Mouse (Mus musculus) heart, adult 11 months (tissue): ENCODE results near the gene Agpat4.
A peak's percentile ranks its signal among the peaks of the same experiment; 100 is the strongest.
"Not testable (repeated sequence)": the region's sequence is repeated elsewhere in the genome, so short reads cannot be mapped to it uniquely, and the experiment has no call there.

Experiments
- DNase-seq: peaks from one replicate; pipeline ENCODE4 v3.0.0; 2022

Gene Agpat4

DNA sequence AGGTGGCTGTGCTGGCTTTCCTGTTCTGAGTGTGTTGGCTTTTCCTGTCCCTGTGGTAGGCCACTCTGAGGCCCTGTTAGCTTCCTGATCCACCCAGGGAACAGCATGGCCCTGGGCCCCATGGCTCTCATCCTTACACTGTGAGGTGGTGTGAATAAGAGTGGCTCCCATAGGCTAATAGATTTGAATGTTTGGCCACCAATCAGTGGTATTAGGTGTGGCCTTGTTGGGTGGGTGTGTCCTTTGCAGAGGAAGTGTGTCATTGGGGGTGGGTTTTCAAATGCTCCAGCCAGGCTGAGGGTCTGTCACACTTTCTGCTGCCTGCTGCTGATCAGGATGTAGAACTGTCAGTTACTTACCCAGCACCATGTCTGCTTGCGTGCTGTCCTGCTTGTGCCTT is 82.6 kb downstream of the Agpat4 start:
- DNase-seq: no peak

DNA sequence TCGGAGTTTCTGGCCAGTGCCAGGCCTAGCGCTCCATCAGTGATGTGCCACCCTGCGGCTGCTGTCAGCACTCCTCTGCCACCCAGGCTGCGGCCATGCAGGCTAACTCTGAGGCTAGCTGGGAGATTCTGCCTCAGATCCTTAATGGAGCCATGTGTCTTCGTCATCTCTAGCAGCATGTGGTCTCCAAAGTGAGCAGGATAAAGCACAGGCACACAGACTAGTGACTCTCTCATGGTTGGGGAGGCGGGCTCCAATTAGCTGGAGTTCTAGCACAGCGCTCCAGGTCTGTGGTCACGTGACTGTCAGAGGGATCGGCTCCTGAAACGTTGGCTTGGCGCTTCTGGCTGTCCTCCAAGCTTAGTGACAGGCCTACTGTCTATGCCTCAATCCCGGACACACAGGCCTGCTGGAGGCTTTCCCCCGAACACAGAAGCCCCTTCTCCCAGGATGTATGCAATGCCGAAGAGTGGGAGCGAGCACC is 85.0 kb downstream of the Agpat4 start:
- peak; percentile 94 for DNase-seq

DNA sequence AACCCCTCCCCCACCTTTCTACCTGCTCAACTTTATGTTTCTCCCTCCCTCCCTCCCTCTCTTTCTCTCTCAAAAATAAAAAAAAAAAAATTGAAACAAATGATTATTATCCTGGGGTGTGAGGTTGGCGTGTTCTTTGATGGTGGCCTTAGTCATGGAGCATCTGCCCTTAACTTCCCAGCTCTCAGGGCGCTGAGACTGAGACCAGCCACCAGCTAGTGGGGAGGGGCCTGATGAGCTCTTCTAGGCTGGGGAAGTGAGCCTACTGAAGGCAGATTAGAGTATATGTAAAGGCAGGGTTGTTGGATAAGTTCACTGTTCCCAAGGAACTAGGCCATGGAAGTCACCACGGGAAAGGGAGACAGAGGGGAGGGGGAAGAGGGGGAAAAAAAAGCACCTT is 85.7 kb downstream of the Agpat4 start:
- no peak for DNase-seq

DNA sequence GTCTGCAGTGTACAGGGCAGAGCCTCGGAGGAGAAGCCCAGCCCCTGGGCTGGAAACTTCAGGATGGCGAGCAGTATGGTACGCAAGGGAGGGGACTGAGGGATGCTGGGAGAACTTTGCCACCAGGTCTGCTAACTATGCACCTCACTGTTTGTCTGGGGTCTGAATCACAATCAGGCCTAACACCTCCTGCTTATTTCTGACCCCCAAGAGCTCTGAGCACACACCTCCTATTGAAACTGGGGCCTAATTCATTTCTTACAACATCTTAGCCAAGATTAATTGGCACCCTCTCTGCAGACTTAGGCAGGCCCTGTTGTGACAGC is 86.1 kb downstream of the Agpat4 start:
- DNase-seq: no peak

DNA sequence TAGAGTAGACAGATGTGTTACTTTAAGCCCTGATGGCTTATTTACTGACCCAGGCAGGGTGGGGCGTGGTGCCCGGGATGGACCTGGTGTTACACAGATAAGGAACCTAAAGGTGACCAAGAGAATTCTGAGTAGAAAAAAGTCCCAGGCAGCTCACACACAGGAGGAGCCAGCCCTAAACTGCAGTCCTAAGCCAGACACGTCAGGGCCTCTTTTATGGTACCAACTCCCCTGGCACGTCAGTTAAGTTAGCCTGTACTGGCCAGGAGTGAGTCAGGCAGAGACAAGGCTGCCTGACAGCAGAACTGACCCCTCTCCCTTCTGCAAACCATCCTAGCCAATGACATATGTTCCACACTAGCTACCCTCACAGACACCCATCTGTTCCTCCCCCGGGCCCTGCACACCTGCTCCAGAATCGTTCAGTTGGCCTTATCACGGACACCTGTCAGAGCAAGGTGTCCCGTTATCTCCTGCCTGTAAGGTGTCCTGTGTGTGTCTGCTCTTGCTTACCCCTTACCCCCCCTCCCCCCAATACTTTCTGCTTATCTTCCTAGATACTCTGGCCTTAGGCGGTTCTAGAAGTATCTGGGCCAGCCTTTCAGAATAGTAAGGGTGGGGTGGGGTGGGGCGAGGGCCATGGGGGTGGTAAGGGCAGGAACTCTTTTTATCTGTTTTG is 86.7 kb downstream of the Agpat4 start:
- no peak for DNase-seq

DNA sequence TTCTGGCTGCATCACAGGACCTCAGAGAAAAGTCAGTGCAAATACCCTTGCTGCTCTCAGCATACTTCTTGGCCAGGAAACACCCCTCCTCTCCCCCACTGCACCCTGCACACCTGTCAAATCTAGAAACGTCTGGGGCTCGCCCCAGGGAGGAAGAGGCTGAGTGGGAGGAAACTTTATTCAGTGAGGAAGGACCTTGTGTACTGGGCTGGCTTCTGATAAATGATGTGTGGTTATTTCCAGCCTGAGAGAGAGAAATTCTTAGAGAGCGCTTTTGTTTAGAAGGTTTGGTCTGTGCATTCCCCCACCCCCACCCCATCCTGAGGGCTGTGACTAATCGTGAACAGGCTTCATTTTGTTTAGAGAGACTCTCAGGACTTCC is 87.2 kb downstream of the Agpat4 start:
- DNase-seq: no peak

DNA sequence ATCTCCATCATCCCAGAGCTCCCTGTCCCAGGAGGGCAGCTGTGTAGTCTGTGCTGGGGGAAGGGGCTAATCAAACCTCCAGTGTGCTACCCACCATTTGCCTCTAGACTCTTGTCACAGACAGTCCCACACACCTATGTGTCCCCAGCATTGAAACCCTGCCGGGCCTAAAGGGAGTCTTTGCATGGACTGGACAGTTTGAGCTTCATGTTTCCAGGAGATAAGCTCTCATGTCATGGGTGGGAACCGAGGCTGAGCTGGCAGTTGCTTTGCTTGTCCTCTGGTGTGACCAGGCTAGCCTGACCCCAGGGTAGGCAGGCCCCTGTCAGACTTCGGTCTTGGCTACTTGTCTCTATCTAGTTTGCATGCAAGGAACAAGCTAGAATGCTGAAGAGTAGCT is 87.7 kb downstream of the Agpat4 start:
- no peak for DNase-seq

DNA sequence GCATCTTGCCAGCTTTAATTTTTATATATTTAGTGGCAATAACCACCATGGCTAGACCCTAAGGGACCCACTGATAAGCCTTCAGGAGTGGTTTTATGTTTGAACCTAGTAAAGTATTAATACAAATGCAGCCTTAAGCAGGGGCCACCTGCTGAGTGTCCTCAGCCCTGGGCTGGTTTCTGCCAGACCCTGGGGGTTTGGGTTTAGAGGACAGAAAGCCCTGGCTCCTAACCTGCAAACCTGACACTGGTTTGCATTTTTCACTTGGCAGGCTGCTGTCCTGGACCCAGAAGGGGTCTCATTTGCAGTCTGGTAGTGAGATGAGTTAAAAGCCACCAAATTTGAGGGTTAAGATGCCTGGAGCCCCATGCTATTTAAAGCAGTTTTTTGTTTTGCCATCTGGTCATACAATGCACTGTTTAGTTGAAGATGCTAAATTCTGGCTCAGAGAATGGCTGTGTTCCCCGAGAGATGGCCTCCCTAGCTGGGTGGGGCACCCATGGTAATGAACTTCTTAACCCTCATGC is 88.6 kb downstream of the Agpat4 start:
- no peak for DNase-seq

DNA sequence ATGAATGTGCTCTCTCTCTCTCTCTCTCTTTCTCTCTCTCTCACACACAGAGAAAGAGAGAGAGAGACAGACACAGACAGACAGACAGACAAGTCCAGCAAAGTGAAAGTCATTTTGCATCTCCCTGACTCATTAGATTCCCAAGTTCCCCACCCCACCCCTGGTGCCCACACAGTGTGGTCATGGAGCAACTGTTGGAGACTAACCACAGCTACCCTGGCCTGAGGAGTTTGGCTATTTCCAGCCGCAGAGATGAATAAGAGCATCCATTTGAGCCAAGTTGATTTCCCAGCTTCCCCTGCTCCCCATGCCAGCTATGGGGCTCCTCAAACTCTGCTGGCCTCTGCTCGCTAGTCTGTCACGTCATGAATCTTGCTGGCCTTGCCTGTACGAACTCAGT is 91.0 kb downstream of the Agpat4 start:
- DNase-seq: no peak

DNA sequence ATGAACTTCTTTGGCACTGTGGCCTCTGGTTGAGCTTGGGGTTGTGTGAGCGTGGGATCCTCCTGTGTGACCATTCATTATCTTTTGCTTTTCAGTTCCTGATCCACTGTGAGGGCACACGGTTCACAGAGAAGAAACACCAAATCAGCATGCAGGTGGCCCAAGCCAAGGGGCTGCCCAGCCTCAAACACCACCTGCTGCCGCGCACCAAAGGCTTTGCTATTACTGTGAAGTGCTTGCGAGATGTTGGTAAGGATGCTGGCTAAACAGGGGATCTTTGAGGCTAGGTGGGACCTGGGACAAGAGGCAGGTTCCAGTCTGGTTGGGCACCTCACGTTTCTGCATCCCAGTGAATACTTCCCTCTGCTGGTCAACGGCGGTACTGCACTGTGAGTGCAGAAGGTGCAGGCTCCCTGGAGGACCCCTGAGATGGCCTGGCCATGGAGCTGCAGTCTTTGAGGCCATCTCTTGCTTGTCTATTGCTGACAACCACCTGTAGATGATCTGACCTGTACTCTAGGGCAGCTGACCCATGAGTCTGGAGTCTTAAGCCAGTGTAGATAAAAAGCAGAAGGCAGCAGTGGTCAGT is 92.1 kb downstream of the Agpat4 start:
- peak; percentile 95 for DNase-seq

DNA sequence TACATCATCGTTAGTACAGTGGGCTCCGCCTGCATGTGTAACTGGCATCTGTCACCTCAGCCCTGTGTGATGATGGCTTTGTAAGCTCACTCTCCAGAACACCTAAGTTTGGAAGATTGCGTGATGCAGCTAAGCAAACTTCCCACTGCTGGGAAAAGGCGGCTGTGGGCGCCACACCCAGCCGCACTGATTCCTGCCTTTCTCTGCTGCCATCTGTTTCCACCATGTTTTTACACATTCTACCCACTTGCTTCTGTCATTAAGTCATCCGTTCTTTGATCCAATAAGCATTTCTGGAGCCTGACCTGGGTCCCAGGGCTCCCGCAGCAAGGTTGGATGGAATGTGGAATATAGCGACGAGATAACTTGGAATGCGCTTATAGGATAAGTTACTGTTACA is 93.4 kb downstream of the Agpat4 start:
- no peak for DNase-seq

DNA sequence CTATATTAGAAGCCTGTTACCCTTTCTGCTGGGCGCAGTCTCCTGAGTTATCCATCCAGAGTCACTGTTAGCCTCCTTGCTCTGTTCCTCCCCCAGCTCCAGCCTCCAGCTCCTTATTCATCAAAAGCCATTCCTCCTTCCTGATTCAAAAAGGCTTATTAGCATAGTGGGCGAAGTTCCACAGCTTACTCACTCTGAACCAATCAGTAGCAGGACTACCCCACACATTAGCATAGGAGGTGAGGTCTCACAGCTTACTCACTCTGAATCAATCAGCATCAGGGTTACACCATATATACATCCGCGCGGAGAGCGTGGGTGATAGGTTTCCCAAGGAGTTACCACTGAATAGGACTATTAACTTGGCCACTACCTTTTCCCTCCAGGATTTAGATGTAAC is 93.8 kb downstream of the Agpat4 start:
- no peak for DNase-seq

DNA sequence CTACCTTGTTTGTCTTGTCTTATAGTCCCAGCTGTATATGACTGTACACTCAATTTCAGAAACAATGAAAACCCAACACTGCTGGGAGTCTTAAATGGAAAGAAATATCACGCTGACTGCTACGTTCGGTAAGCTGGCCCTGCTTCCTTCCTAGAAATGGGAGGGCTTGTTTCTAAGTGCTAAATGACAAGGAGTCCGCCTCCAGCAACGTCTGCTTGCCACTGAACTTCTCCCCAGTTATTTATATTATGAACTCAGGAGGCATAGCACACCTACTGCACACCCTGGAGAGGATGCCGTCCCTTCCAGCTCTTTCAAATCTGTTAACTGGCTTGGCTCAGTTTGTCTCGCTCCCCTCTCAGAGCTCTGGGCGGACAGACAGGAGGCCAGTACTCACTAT is 94.9 kb downstream of the Agpat4 start:
- DNase-seq: no peak

DNA sequence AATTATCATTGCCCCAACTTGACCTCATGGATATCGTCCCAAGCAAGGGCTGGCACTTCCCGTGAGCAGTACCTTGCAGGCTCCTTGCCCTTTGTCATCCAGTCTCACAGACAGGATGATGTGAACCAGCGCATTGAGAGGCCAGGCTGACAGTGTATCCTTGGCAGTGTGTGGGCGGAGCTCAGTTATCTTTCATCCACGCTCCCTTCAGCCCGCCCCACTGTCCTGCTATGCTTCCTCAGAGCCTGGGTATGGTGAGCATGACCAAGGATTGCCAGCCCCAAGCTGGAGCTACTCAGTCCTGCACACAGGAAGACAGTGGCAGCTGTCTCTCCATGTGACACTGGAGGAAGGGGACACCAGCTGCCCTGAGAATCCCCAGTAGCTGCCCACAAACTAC is 97.7 kb downstream of the Agpat4 start:
- no peak for DNase-seq

DNA sequence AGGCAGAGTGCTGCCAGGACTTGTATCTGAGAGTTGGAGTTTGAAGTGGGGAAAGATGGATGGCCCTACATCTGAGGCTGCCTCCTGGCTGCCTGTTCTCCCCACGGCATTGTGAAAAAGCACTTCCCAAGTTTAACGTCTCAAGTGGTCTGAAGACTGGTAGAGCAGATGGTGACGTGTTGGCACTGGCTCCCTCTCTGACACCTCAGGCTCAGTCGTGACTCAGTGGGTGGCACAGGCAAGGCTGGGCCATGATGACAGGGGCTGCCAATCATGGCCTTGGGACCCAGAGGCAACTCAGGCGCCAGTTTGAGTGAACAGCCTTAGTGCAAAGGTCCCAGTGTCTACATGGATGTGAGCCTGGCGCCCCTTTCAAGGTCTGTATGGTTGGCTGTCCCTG is 103.4 kb downstream of the Agpat4 start:
- no peak for DNase-seq

DNA sequence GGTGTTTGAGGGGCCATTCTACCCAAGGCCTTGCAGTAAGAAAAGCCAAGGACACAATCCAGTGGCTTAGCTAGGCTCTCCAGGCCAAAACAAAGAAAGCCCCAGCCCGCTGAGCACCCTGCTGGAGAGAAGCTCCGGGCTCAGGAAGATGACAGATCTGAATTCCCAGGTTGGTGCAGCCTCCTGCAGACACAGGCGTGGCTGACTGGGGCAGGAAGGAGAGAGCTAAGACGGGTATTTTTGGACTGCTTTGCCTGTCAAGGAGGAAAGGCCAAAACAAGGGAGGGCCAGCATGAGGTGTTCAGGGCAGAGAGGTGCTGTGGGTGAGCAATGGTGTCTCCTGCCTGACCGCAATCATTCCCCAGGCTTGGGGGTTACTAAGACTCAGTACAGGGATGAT is 105.2 kb downstream of the Agpat4 start:
- no peak for DNase-seq

DNA sequence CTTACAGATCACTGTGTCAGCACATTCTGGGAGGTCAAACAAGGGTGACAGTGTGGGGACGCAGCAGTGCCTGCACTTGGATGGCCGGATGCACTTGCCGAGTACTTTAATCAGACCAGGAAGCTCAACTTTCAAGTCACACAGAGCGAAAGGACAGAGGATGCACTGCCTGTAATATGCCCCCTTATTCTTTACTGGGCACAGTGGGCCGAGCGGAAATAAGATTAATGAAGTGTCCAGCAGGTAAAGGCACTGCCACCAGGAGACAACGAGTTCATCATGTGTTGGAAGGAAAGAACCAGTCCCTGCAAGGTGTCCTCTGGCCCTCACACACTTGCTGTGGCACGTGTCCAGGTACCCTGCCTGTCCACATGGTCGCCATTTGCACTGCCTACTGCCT is 105.6 kb downstream of the Agpat4 start:
- DNase-seq: no peak

DNA sequence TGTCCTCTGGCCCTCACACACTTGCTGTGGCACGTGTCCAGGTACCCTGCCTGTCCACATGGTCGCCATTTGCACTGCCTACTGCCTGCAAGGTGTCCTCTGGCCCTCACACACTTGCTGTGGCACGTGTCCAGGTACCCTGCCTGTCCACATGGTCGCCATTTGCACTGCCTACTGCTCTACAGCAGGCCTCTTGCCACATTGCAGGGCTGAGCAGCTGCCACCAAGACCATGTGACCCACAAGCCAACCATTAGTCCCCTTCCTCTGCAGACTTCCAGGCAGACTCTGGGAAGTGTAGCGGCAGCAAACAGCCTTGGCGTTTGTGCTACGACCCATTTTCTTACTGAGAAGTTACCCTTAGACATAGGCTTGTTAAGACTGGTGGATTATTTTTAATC is 106.0 kb downstream of the Agpat4 start:
- not testable (repeated sequence) for DNase-seq

DNA sequence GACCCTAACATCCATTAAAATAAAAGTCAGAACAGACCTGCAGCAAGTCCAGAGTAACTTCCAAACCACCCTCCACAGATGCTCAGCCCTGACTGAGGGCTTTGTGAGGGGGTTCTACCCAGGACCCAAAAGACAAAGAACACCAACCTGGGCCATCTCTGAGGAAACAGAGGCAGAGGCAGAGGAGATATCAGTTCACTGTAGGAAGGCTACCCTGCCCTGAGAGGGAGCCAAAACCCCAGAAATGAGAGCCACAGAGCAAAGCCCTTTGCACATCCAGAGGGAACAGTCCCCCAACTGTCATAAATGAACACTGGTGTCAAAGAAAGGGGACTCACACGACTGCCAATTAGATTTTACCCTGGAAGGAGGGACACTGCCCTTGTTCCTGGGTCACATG is 106.7 kb downstream of the Agpat4 start:
- no peak for DNase-seq

DNA sequence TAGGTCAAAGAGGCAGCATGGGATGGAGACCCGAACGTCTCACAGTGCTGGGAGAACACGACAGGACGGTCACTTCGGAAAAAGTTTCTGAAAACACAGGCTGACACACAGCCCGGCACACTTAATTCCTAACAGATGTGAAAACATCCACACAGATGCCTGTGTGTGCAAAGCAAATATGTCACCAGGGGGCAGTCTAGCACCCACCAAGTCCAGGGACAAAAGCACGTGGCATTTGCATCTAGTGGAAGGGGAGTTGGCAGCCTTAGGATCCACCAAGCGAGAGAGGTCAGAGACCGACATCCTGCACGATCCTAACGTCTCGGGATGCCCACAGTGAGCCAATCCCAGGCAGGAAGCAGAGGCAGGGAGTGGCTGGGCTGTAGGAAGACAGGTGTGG is 108.0 kb downstream of the Agpat4 start:
- no peak for DNase-seq

DNA sequence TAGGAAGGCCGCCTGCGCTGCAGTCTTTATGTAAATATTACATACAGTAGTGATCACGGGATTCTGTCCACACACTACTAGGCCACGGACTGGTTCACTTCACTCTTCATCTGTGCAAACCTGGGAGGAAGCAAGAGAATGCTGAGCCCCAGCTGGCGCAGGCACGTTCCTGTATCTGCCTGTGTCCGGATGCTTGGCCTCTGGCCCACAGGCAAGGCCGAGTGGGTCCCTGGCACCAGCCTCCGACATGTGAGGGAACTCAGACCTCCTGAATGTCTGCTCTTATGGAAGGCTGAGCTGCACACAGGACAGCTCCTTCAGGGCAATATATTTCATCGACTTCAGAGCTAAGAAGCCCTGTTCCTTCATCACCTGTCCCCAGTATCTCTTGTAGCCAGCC is 109.5 kb downstream of the Agpat4 start:
- DNase-seq: no peak

DNA sequence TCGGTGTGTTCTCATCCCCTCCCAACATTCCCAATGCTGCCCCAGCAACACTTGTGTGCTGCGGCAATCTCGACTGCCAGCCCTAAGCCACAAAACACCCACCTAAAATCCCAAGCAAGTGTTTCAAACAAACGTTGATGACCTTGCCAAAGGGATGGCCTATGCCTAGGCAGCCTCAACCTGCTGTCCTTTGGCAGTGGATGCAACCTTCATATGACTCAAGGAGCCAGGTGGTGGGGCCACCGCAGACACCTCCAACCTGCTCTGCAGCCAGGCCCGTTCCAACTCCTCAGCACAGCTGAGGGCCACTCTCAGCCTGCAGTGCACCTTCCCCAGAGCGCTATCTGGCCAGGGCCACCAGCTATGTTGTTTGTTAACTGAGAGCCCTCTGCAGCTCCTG is 110.0 kb downstream of the Agpat4 start:
- no peak for DNase-seq

DNA sequence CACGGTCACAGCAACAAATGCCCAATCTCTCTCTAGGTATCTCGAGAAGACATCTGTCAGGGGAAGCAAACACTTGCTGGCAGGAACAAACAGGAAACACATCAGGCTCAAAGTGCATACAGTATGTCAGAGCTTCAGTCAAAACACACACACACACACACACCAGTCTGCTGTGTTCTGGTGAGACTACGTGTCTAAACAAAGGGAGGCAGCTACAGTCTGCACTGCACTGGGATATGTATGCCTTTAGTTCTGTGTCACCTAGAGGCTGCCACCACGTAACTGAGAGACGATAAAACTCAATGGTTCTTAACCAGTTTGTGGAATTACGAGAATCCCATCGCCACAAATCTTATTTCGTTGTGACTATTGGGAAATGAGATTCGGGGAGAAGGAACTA is 111.3 kb downstream of the Agpat4 start:
- no peak for DNase-seq

DNA sequence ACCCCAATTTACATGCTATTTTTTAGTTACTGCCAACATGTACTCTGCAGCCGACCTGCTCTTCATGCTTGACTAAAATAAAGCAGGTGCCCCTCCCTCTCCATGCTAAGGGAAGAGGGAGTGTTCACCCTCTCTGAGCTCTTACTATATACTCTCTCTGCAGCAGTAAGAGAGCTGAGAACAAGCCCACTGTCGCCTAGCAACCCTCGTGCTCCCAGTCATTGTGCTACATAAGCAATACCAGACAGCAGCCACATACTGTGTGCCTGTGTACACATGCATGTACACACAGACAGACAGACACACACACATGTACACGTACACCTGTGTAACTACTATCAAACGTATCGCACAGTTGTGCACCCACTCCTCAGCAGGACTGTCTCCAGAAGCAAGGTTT is 111.7 kb downstream of the Agpat4 start:
- no peak for DNase-seq

DNA sequence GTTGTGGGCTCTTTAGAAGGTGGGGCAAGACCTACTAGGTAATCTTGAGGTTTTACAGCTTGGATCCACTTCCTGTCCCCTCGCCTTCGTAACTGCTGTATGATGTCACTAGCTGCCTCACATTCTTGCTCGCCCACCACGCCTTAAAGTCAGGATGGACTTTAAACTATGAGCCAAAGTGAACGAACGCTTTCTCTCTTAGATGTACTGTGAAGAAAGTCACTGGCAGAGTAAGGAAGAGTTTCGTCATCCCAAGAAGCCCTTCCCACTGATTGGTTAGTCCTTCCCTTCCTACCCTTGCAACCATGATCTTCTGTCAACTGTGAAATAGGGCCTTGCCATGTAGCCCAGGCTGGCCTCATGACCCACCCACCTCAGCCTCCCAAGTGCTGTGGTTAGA is 112.6 kb downstream of the Agpat4 start:
- no peak for DNase-seq
